Mouse (Mus musculus): ENCODE measurements around the gene Tmem131. TPM values are rescaled to one million over a fixed set of nuclear protein-coding genes. Genes with fewer than 3 reads are reported as not detected.

The Tmem131 gene
- polyA plus RNA-seq, 1 experiment from 2014 or later, result 13.8 TPM

DNA sequence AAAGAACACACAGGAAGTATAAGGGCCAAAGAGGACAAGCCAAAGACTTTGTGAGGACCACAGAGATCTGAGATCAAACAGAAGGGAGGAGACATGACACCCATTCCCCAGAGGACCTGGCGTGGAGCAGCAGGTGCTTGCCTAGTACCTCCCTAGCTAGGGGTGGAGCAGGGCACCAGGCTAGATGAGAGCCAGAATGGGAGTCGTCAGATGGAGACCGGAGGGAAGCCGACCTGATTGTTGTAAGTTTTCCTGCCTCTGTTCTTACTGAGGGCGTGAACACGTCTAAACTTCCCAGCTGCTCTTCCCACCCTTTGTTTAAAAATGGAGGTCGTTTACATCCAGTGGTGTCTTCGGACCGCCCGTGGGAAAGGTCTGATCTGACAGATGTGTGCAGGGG lies 176.1 kb downstream of the Tmem131 start:
- Histone ChIP-seq H3K27ac (no peak overlapping the region), H3K4me3 (no peak overlapping the region), H3K4me1 (peaks cover 19% of the 10 kb centered on the region), H3K36me3 (no peaks in the 10 kb centered on the region), H3K9me3 (replicated peaks) (no peaks in the 10 kb centered on the region), H3K27me3 (ENCODE audit: low read depth, poor library complexity, severe bottlenecking) (peaks cover 31% of the 10 kb centered on the region)
- DNase-seq (ENCODE audit: low spot score), result no peak
- WGBS, result 45% methylated on average over 10 of the region's 10 CpGs

DNA sequence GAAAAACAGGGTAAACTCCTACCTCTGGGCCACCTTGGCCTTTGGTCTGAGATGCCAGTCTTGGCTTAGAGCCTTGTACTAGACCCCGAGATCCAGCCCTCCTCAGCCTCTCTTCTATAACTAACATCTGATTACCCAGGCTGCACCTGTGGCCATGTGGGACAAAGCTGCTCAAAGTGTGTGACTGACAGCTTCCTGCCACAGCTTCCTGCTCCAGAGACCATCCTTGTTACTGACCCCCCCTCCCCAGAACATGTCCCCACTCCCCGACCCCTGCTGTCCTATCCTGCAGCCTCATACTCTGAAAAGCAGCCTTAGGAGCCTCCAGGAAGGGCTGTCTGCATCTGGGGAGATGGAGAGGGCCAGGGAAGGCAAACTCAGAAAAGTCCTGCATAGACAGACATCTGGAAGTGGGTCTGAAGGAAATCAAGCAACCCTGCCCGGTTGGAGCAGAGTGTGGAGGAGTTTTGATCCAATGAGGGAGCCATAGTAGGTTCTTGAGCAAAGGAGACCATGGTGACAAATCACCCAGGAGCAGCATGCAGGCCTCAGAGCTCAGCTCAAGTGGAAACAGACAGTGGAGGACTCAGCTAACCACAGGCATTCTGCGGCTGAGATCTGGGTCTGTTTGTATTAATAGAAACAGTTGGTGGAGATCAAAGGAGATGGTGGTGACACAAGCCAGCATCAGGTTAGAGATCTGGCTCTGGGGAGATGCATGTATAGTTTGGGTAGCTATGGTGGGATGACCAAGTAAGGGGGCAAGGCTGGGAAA lies 176.8 kb downstream of the Tmem131 start:
- Histone ChIP-seq H3K4me3 (no peak overlapping the region), H3K4me1 (peaks cover 19% of the 10 kb centered on the region), H3K27ac (no peak overlapping the region), H3K36me3 (no peaks in the 10 kb centered on the region), H3K27me3 (ENCODE audit: low read depth, poor library complexity, severe bottlenecking) (peaks cover 26% of the 10 kb centered on the region), H3K9me3 (replicated peaks) (no peaks in the 10 kb centered on the region)
- WGBS, result 63% methylated on average over 4 of the region's 4 CpGs
- DNase-seq (ENCODE audit: low spot score), result no peak

DNA sequence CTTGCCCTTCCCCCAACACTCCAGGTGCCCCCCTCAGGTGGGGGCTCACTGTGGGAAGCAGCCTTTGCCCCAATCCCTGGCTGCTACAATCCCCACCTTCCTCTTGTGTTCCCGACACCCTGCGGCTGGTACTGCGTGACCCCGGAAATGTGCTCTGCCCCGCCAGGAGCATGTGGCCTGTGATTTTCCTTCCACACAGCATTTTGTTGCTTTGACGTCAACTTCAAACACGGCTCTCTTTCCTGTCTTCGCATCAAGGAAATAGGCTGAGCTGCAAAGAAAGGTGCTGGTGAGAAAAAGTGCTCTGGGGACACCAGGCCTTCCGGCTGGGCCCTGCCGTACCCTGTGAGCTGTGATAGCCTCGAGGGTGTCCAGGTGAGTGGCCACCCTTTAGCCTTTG lies 181.9 kb downstream of the Tmem131 start, which contains the start of gene Zap70:
Gene Zap70 (plus strand): TSS at position 231 of the 400 bp plus-strand sequence.
- Histone ChIP-seq H3K36me3 (no peaks in the 10 kb centered on the region), H3K27me3 (ENCODE audit: low read depth, poor library complexity, severe bottlenecking) (no peaks in the 10 kb centered on the region), H3K4me3 (no peak within 1 kb of the TSS), H3K4me1 (peaks cover 3% of the 10 kb centered on the region; the same call in 1 of the 2 replicates), H3K27ac (peak within 1 kb of the TSS; percentile 1; the same call in 1 of the 2 replicates), H3K9me3 (replicated peaks) (no peaks in the 10 kb centered on the region)
- no peak for DNase-seq (ENCODE audit: low spot score)
- WGBS, result 80% methylated on average over 11 of the region's 11 CpGs

DNA sequence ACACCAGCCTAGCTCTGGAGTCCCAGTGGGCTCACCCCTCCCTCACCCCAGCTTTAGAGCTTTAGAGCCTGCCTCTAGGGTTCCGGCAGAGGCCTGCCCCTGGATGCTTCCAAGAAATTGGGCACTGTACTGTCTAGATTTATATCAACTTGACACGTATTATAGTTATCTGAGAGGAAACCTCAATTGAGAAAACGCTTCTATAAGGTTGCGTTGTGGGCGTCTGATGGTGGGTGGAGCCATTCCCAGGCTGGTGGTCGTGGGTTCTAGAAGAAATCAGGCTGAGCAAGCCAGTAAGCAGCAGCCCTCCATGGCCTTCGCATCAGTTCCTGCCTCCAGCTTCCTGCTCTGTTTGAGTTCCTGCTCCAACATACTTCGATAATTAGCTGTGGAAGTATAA lies 182.4 kb downstream of the Tmem131 start:
- no peaks in the 10 kb centered on the region for H3K36me3 ChIP-seq
- no peak for DNase-seq (ENCODE audit: low spot score)
- H3K4me1 ChIP-seq, result no peaks in the 10 kb centered on the region; the same call in 1 of the 2 replicates
- WGBS, result 89% methylated on average over 8 of the region's 8 CpGs
- no peak overlapping the region for H3K27ac ChIP-seq
- H3K9me3 ChIP-seq (replicated peaks), result no peaks in the 10 kb centered on the region
- H3K4me3 ChIP-seq, result no peak overlapping the region
- H3K27me3 ChIP-seq (ENCODE audit: low read depth, poor library complexity, severe bottlenecking), result no peaks in the 10 kb centered on the region

DNA sequence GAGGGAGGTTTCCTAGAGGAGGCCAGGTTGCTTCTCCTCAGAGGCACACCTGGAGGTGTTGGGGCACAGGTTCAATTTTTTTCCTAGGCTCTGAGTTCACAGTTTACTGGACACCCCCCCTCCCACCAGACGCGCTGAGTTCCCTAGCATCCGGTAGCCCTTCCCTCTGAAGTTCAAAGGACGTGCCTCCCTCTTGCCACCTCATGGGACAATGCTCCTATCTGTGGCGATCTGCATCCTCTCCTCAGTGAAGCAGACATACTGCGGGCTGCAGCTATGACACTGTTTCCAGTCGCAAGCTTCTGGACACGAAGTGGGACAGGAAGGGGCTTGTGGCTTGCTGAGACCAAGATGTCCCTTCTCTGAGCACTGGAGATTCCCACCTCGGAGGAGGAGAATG lies 183.1 kb downstream of the Tmem131 start:
- no peaks in the 10 kb centered on the region for H3K36me3 ChIP-seq
- WGBS, result 76% methylated on average over 9 of the region's 9 CpGs
- no peak overlapping the region for H3K4me3 ChIP-seq
- H3K9me3 ChIP-seq (replicated peaks), result no peaks in the 10 kb centered on the region
- no peak for DNase-seq (ENCODE audit: low spot score)
- H3K4me1 ChIP-seq, result no peaks in the 10 kb centered on the region; the same call in 1 of the 2 replicates
- no peak overlapping the region for H3K27ac ChIP-seq
- no peaks in the 10 kb centered on the region for H3K27me3 ChIP-seq (ENCODE audit: low read depth, poor library complexity, severe bottlenecking)

DNA sequence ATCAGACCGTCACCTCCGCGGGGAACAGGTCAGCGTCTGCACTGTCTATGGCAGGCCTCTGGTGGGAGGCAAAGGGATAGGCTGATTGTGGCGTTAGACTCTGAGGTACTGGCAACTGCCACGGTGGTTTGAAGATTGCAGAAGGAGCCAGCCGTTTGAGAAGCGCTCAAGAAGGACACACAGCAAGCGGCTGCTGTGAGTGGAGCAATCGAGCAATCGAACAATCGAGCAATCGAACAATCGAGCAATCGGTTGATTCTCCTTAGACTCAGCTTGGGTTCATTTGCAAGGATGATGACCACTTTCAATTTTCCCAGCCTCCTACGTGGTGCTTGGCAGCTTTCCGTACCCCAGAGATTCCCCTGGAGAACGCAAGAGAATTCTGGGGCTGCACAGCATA lies 184.4 kb downstream of the Tmem131 start:
- no peak for DNase-seq (ENCODE audit: low spot score)
- no peak overlapping the region for H3K4me3 ChIP-seq
- H3K4me1 ChIP-seq, result no peaks in the 10 kb centered on the region; the same call in 1 of the 2 replicates
- no peaks in the 10 kb centered on the region for H3K27me3 ChIP-seq (ENCODE audit: low read depth, poor library complexity, severe bottlenecking)
- no peak overlapping the region for H3K27ac ChIP-seq
- WGBS, result 87% methylated on average over 18 of the region's 18 CpGs
- no peaks in the 10 kb centered on the region for H3K36me3 ChIP-seq
- H3K9me3 ChIP-seq (replicated peaks), result no peaks in the 10 kb centered on the region

DNA sequence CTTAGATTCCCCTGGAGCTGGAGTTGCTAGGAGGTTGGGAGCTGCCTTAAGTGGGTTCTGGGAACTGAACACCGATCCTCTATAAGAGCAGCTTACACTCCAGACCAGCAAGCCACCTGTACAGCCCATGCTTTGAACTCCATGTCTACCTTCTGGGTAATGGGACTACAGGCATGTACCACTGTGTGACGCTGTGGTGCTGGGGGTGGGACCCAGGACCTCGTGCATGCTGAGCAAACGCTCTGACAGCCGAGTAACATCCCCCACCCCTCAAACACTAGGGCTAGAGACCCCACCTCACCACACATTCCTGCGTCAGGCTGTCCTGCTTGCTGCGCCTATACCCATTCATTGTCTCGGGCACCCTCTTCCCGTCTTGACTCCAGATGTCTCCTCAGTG lies 184.9 kb downstream of the Tmem131 start:
- DNase-seq (ENCODE audit: low spot score), result no peak
- Histone ChIP-seq H3K27ac (no peak overlapping the region), H3K27me3 (ENCODE audit: low read depth, poor library complexity, severe bottlenecking) (no peaks in the 10 kb centered on the region), H3K4me3 (no peak overlapping the region), H3K4me1 (no peaks in the 10 kb centered on the region; the same call in 1 of the 2 replicates), H3K36me3 (no peaks in the 10 kb centered on the region), H3K9me3 (replicated peaks) (no peaks in the 10 kb centered on the region)
- 88% methylated on average over 9 of the region's 9 CpGs for WGBS

DNA sequence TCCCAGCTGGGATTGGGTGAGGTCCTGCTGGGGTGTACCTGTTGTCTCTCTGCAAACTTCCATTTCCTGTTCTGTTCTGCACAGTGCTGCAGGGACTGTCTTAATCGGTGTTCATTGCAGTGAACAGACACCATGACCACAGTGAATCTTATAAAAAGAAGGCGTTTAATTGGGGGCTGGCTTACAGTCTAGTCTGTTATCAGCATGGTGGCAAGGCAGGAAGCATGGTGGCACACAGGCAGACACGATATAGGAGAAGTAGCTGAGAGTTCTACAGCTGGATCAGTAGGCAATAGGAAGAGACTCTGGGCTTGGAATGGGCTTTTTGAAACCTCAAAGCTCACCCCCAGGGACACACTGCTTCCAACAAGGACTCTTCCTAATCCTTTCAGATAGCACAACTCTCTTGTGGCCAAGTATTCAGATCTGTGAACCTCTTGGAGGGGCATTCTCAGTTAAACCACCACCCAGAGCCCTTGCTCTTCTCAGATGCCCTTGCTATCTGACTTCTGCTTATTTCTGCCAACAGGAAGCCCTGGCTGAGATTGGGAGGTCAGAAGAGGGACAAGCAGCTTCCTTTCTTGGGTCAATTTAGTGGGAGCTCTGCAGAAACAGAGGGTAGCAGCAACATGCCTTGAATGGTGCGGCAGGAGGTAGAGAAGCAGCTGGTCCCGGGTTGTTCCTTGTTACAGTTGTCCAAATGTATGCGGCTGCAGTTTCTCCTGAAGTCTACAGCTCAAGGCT lies 189.4 kb downstream of the Tmem131 start:
- H3K27ac ChIP-seq, result no peak overlapping the region
- H3K9me3 ChIP-seq (replicated peaks), result no peaks in the 10 kb centered on the region
- no peaks in the 10 kb centered on the region for H3K27me3 ChIP-seq (ENCODE audit: low read depth, poor library complexity, severe bottlenecking)
- H3K4me3 ChIP-seq, result no peak overlapping the region
- no peak for DNase-seq (ENCODE audit: low spot score)
- H3K4me1 ChIP-seq, result no peaks in the 10 kb centered on the region
- 87% methylated on average over 6 of the region's 6 CpGs for WGBS
- no peaks in the 10 kb centered on the region for H3K36me3 ChIP-seq

DNA sequence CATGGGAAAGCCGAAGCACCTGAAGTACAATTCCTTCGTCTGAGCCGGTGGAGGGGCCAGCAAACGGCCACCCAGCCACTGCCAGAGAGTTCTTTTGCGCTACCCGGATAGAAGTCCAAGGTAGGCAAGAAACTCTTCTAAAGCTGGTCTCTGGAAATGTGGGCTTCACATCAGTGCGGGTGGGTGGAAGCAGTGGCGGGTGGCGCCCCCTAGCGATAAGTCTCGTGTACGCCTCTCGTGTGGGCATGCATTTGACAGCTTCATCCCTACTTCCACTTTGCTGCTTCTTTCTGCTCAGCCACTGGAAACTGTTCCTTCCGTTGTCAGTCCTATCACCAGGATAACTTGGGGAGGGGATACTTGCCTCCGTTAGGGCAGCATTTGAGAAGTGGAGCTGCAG lies 197.0 kb downstream of the Tmem131 start:
- Histone ChIP-seq H3K27me3 (ENCODE audit: low read depth, poor library complexity, severe bottlenecking) (peaks cover 25% of the 10 kb centered on the region; the same call in 1 of the 2 replicates), H3K36me3 (no peaks in the 10 kb centered on the region), H3K27ac (no peak overlapping the region), H3K4me3 (no peak overlapping the region), H3K9me3 (replicated peaks) (no peaks in the 10 kb centered on the region), H3K4me1 (peaks cover 10% of the 10 kb centered on the region)
- 50% methylated on average over 15 of the region's 15 CpGs for WGBS
- peak; percentile 74 for DNase-seq (ENCODE audit: low spot score)

DNA sequence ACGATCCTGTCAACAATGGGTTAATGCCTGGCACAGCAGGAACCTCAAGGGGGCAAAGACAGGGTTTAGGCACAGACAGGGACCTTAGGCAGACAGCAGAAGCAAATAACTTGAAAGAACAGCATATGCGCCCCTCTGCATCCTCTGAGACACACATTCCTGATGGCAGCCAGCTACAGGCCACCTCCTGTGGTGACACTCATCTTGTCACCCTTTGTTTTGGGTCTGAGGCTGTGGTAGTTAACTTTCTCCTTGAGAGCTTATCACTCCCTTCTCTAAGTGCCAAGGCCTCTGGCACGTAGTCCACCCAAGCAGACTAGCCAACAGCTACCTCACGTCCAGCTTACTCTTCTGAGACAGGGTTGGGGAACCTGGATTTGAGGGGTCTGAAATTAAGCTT lies 197.8 kb downstream of the Tmem131 start:
- no peak for DNase-seq (ENCODE audit: low spot score)
- Histone ChIP-seq H3K4me1 (peaks cover 10% of the 10 kb centered on the region), H3K36me3 (no peaks in the 10 kb centered on the region), H3K27ac (no peak overlapping the region), H3K9me3 (replicated peaks) (no peaks in the 10 kb centered on the region), H3K27me3 (ENCODE audit: low read depth, poor library complexity, severe bottlenecking) (peaks cover 32% of the 10 kb centered on the region; the same call in 1 of the 2 replicates), H3K4me3 (no peak overlapping the region)
- 54% methylated on average over 4 of the region's 4 CpGs for WGBS

DNA sequence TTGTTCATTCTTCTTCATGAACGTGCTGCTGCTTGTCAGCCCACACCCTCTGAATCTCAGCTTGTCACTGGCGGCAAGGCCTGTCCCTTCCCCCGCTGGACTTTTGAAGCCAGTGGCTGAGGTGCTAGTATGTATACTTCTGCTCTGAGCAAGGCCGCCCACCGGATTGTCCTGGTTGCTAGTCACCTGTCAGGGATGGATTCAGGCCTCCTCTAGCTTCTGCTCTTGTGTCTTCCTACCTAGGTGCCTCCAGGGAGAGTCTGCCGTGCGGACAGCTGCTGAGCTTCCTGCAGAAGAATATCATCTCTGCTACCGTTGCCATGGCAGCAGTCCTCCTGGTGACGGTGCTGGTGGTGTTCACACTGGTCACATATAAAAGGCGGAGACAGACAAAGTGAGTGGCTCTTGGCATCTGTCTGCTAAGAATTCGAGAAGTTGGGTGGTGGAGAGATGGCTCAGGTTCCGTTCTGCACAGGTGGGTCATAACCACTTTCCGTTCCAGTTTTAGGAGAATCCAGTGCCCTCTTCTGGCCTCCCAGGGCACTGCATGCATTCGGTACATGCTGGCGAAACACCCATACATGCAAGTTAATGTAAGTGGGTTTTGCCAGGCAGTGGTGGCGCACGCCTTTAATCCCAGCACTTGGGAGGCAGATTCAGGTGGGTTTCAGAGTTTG lies 199.1 kb downstream of the Tmem131 start:
- no peaks in the 10 kb centered on the region for H3K36me3 ChIP-seq
- 29% methylated on average over 17 of the region's 17 CpGs for WGBS
- H3K9me3 ChIP-seq (replicated peaks), result no peaks in the 10 kb centered on the region
- peak overlapping the region; percentile 17; the same call in 1 of the 2 replicates for H3K4me3 ChIP-seq
- peak; percentile 80 for DNase-seq (ENCODE audit: low spot score)
- H3K4me1 ChIP-seq, result peaks cover 10% of the 10 kb centered on the region
- no peak overlapping the region for H3K27ac ChIP-seq
- peaks cover 36% of the 10 kb centered on the region; the same call in 1 of the 2 replicates for H3K27me3 ChIP-seq (ENCODE audit: low read depth, poor library complexity, severe bottlenecking)

DNA sequence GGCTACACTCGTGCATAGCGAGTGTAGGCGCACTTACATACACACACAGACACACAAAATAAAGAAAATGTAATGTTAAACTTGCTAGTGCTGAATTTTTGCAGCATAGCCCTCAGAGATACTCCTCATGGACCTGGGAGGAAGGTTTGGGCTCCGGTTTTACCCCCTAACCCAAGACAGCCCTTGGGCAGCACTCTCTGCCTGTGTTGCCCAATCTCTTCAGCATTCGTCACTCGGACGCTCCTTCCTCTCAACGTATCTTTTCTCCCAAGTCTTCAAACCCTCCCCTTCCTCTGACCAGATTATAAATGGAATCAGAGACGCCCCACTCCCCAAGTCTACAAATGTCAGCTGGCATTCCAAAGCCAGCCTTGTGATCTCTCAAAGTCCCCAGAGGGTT lies 200.4 kb downstream of the Tmem131 start:
- peaks cover 36% of the 10 kb centered on the region; the same call in 1 of the 2 replicates for H3K27me3 ChIP-seq (ENCODE audit: low read depth, poor library complexity, severe bottlenecking)
- H3K4me3 ChIP-seq, result no peak overlapping the region

More for the DNA sequence above, 200.4 kb downstream of the Tmem131 start:
- H3K4me1 ChIP-seq, result peaks cover 10% of the 10 kb centered on the region
- WGBS, result 84% methylated on average over 9 of the region's 9 CpGs
- no peaks in the 10 kb centered on the region for H3K9me3 ChIP-seq (replicated peaks)
- no peaks in the 10 kb centered on the region for H3K36me3 ChIP-seq
- DNase-seq (ENCODE audit: low spot score), result no peak
- H3K27ac ChIP-seq, result no peak overlapping the region
